Mouse (Mus musculus): ENCODE measurements around the gene Cbr1.

- TF ChIP-seq CTCF (conservative IDR thresholded peaks at IDR 0.05; ENCODE audit: low read length): no peak
- TF ChIP-seq NANOG (IDR thresholded peaks at IDR 0.05; ENCODE audit: borderline replicate concordance, low read length): no peak
- TF ChIP-seq POU5F1 (IDR thresholded peaks at IDR 0.05; ENCODE audit: borderline replicate concordance, low read length): no peak
Measured at GRCm38 (mm10) chr16:93588281-93588680, 17.4 kb upstream of the Cbr1 start.
